Mouse (Mus musculus) 3T3-L1 (cell line): Measurements from ENCODE around the gene Isg15.
"Not testable (repeated sequence)": the region's sequence is repeated elsewhere in the genome, so short reads cannot be mapped to it uniquely, and the experiment has no call there.

Source experiments
- DNase-seq: peaks from one replicate; pipeline ENCODE4 v3.0.0-alpha.2; 2015; ENCODE audit warnings: low read depth, low spot score

Gene Isg15

GRCm38 (mm10) chr4:156166477-156166876 is 34.1 kb downstream of the Isg15 start:
- DNase-seq = no peak

- DNase-seq = no peak
Observed at GRCm38 (mm10) chr4:156154771-156155170, 45.8 kb downstream of the Isg15 start.

- DNase-seq = not testable (repeated sequence)
Observed at GRCm38 (mm10) chr4:156150887-156151286, 49.7 kb downstream of the Isg15 start.
